Comparison of ENCODE assay signal across 28 mouse cellular contexts in the genomic region with DNA sequence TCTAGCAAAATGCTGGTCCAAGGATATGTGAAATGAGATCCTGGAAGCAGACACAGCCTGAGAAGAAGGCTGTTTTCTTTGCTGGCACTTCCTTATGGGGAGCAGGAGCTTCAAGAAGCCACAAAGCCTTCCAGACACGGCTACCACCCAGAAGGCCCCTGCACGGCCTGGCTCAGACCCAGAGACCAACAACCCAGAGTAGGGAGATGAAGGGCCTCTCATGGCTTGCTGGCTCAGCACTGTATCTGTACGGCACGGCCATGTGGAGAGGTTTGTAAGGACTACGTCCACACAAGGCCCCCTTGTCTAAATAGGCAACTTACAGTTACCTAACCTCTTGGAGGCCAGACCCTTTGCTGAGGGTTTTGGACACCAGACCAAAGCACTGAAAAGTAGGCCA. TPM values are rescaled to one million over a fixed set of nuclear protein-coding genes. Genes with fewer than 3 reads are reported as not detected.
DNase-seq lines count a peak whose midpoint lies in the region; ATAC-seq and TF ChIP-seq lines count a peak whose summit lies in the region.
"Had no signal": no experiment of that assay in that cellular context is flagged by ENCODE, and none has a peak within 500 bp of the region (broad histone marks: within the 10 kb centered on the region; RNA-seq: fewer than 3 reads in every experiment).

No protein-coding gene starts in this region.

- H3K27ac ChIP-seq in embryonic facial prominence, embryonic 13.5 days, result peak overlapping the region; percentile 78
- no peak overlapping the region for H3K27ac ChIP-seq in embryonic facial prominence, embryonic 10.5 days (replicated peaks)
- H3K27ac ChIP-seq in heart, postnatal 0 days (ENCODE audit: low read depth), result peak overlapping the region; percentile 18; the same call in 1 of the 2 replicates
- 0 out of 2 replicates have a peak overlapping the region, but pooled peaks have one; percentile 55 for H3K27ac ChIP-seq in limb, embryonic 14.5 days (replicated peaks; ENCODE audit: low read depth, low read length)
- no peak overlapping the region for H3K27ac ChIP-seq in kidney, embryonic 14.5 days (ENCODE audit: low read depth, low read length)
- H3K27ac ChIP-seq: forebrain, embryonic 10.5 days; forebrain, embryonic 15.5 days; midbrain, embryonic 10.5 days; neural tube, embryonic 12.5 days had no signal

- no peak overlapping the region for H3K9ac ChIP-seq in embryonic facial prominence, embryonic 13.5 days
- H3K9ac ChIP-seq in heart, postnatal 0 days (replicated peaks; ENCODE audit: low read depth, low read length), result no peak overlapping the region
- H3K9ac ChIP-seq in limb, embryonic 14.5 days (ENCODE audit: low read depth, low read length, severe bottlenecking), result no peak overlapping the region
- no peak overlapping the region for H3K9ac ChIP-seq in kidney, embryonic 14.5 days (ENCODE audit: low read depth, low read length)
- H3K9ac ChIP-seq: forebrain, embryonic 15.5 days; neural tube, embryonic 12.5 days had no signal

- TF ChIP-seq POLR2A in lung, adult 2 months (IDR thresholded peaks at IDR 0.05; ENCODE audit: borderline replicate concordance, extremely low read depth, low read depth, low read length), result no peak
- TF ChIP-seq POLR2A in limb, embryonic 14.5 days (IDR thresholded peaks at IDR 0.05; ENCODE audit: borderline replicate concordance, extremely low read depth, insufficient read depth, insufficient read length), result no peak

- H3K36me3 ChIP-seq in embryonic facial prominence, embryonic 13.5 days, result peaks cover 34% of the 10 kb centered on the region
- H3K36me3 ChIP-seq in embryonic facial prominence, embryonic 10.5 days (replicated peaks), result peaks cover 73% of the 10 kb centered on the region
- peaks cover 16% of the 10 kb centered on the region for H3K36me3 ChIP-seq in heart, postnatal 0 days (replicated peaks; ENCODE audit: control insufficient read depth, insufficient read depth, low read length)
- H3K36me3 ChIP-seq in limb, embryonic 14.5 days (ENCODE audit: control insufficient read depth, insufficient read depth, low read length), result peaks cover 29% of the 10 kb centered on the region
- peaks cover 16% of the 10 kb centered on the region for H3K36me3 ChIP-seq in kidney, embryonic 14.5 days (ENCODE audit: control insufficient read depth, insufficient read depth, low read length)
- H3K36me3 ChIP-seq: forebrain, embryonic 15.5 days had no signal

- no peak for TF ChIP-seq EP300 in heart, postnatal 0 days (IDR thresholded peaks at IDR 0.05; ENCODE audit: low read depth)

- TF ChIP-seq CTCF in heart, postnatal 0 days (IDR thresholded peaks at IDR 0.05; ENCODE audit: low read depth), result no peak
- TF ChIP-seq CTCF in lung, adult 2 months (IDR thresholded peaks at IDR 0.05; ENCODE audit: insufficient read depth, low read length), result no peak

- intact Hi-C loops in heart, postnatal 10 days (cut with DNase I), result no loop called here

- H3K4me2 ChIP-seq in embryonic facial prominence, embryonic 13.5 days, result no peak overlapping the region
- no peak overlapping the region for H3K4me2 ChIP-seq in heart, postnatal 0 days (ENCODE audit: low read depth, low read length)
- no peak overlapping the region for H3K4me2 ChIP-seq in limb, embryonic 14.5 days (replicated peaks; ENCODE audit: low read depth, low read length, severe bottlenecking)
- H3K4me2 ChIP-seq in kidney, embryonic 14.5 days (replicated peaks; ENCODE audit: low read depth, low read length), result no peak overlapping the region
- H3K4me2 ChIP-seq: forebrain, embryonic 15.5 days; heart, embryonic 11.5 days; liver, embryonic 11.5 days; neural tube, embryonic 12.5 days had no signal

- no peaks in the 10 kb centered on the region for H3K27me3 ChIP-seq in embryonic facial prominence, embryonic 13.5 days
- H3K27me3 ChIP-seq in embryonic facial prominence, embryonic 10.5 days (replicated peaks; ENCODE audit: low read depth, poor library complexity, severe bottlenecking), result no peaks in the 10 kb centered on the region
- H3K27me3 ChIP-seq in heart, postnatal 0 days (ENCODE audit: control insufficient read depth, insufficient read depth, low read length), result no peaks in the 10 kb centered on the region
- H3K27me3 ChIP-seq in limb, embryonic 14.5 days (ENCODE audit: control insufficient read depth, insufficient read depth, low read length), result no peaks in the 10 kb centered on the region
- no peaks in the 10 kb centered on the region for H3K27me3 ChIP-seq in kidney, embryonic 14.5 days (ENCODE audit: control insufficient read depth, insufficient read depth, low read length)
- H3K27me3 ChIP-seq: CH12.LX; forebrain, embryonic 15.5 days; neural tube, embryonic 12.5 days had no signal

- peaks cover 37% of the 10 kb centered on the region for H3K4me1 ChIP-seq in embryonic facial prominence, embryonic 13.5 days
- H3K4me1 ChIP-seq in embryonic facial prominence, embryonic 10.5 days, result peaks cover 4% of the 10 kb centered on the region; the same call in 1 of the 2 replicates
- peaks cover 46% of the 10 kb centered on the region for H3K4me1 ChIP-seq in heart, postnatal 0 days (ENCODE audit: control insufficient read depth, insufficient read depth)
- H3K4me1 ChIP-seq in lung, adult 2 months (ENCODE audit: control insufficient read depth, insufficient read depth, low read length), result peaks cover 12% of the 10 kb centered on the region; the same call in 1 of the 2 replicates
- H3K4me1 ChIP-seq in limb, embryonic 14.5 days (ENCODE audit: control insufficient read depth, insufficient read depth, low read length), result peaks cover 23% of the 10 kb centered on the region
- H3K4me1 ChIP-seq in kidney, embryonic 14.5 days (ENCODE audit: control insufficient read depth, insufficient read depth, low read length), result no peaks in the 10 kb centered on the region
- H3K4me1 ChIP-seq: forebrain, embryonic 10.5 days; midbrain, embryonic 10.5 days; neural tube, embryonic 12.5 days had no signal

- no peak for DNase-seq in embryonic facial prominence, embryonic 10.5 days (ENCODE audit: low spot score)
- DNase-seq in heart, postnatal 0 days (ENCODE audit: low spot score), result no peak
- DNase-seq in heart, postnatal 10 days, result no peak
- DNase-seq in lung, postnatal 10 days, result peak; percentile 61
- no peak for DNase-seq in lung, adult 2 months
- no peak for DNase-seq in limb, embryonic 14.5 days (ENCODE audit: low spot score)
- DNase-seq: adrenal gland, adult 2 months; adrenal gland, postnatal 36 days; cerebellum, adult 18-20 months; cerebellum, postnatal 14 days; kidney, adult 18-20 months; left cerebral cortex, postnatal 4 days; right cerebral cortex, postnatal 4 days had no signal

- ATAC-seq in embryonic facial prominence, embryonic 13.5 days (ENCODE audit: insufficient number of reproducible peaks, insufficient read depth, low FRiP score, low TSS enrichment, low read depth), result no peak
- ATAC-seq in heart, postnatal 0 days (ENCODE audit: insufficient read depth, low read depth), result no peak
- ATAC-seq in limb, embryonic 14.5 days (ENCODE audit: low FRiP score, low read depth), result peak; percentile 42; the same call in 1 of the 2 replicates
- ATAC-seq in kidney, embryonic 14.5 days (ENCODE audit: low FRiP score, low TSS enrichment), result no peak
- ATAC-seq: activated CD4-positive, CD25-positive, alpha-beta regulatory T cell, adult 4 months; forebrain, embryonic 15.5 days; hindbrain, embryonic 16.5 days; midbrain, embryonic 16.5 days had no signal

- no peaks in the 10 kb centered on the region for H3K9me3 ChIP-seq in embryonic facial prominence, embryonic 13.5 days
- H3K9me3 ChIP-seq in embryonic facial prominence, embryonic 10.5 days, result no peaks in the 10 kb centered on the region
- no peaks in the 10 kb centered on the region for H3K9me3 ChIP-seq in heart, postnatal 0 days (replicated peaks; ENCODE audit: control insufficient read depth, low read length)
- no peaks in the 10 kb centered on the region for H3K9me3 ChIP-seq in limb, embryonic 14.5 days (ENCODE audit: control insufficient read depth, low read length)
- no peaks in the 10 kb centered on the region for H3K9me3 ChIP-seq in kidney, embryonic 14.5 days (ENCODE audit: control insufficient read depth, low read length)
- H3K9me3 ChIP-seq: forebrain, embryonic 10.5 days; forebrain, embryonic 15.5 days; midbrain, embryonic 10.5 days; neural tube, embryonic 12.5 days had no signal

- WGBS in embryonic facial prominence, embryonic 13.5 days, result 77% methylated on average over 5 of the region's 5 CpGs
- 91% methylated on average over 5 of the region's 5 CpGs for WGBS in embryonic facial prominence, embryonic 10.5 days
- 48% methylated on average over 5 of the region's 5 CpGs for WGBS in heart, postnatal 0 days
- WGBS in lung, adult 2 months, result 49% methylated on average over 5 of the region's 5 CpGs
- 63% methylated on average over 5 of the region's 5 CpGs for WGBS in limb, embryonic 14.5 days
- 86% methylated on average over 5 of the region's 5 CpGs for WGBS in kidney, embryonic 14.5 days

- H3K4me3 ChIP-seq in embryonic facial prominence, embryonic 13.5 days, result no peak overlapping the region
- no peak overlapping the region for H3K4me3 ChIP-seq in embryonic facial prominence, embryonic 10.5 days
- H3K4me3 ChIP-seq in heart, postnatal 0 days (ENCODE audit: low read depth, low read length), result no peak overlapping the region
- H3K4me3 ChIP-seq in lung, adult 2 months (replicated peaks; ENCODE audit: extremely low read depth, low read depth, low read length), result no peak overlapping the region
- no peak overlapping the region for H3K4me3 ChIP-seq in limb, embryonic 14.5 days (replicated peaks; ENCODE audit: low read length)
- H3K4me3 ChIP-seq in kidney, embryonic 14.5 days (ENCODE audit: low read length), result no peak overlapping the region
- H3K4me3 ChIP-seq: forebrain, embryonic 10.5 days; forebrain, embryonic 15.5 days; midbrain, embryonic 10.5 days; myocyte; neural tube, embryonic 12.5 days had no signal

RNA-seq across cellular contexts. Expression of a gene that starts 45.1 kb away (rescaled TPM):
- polyA plus RNA-seq in embryonic facial prominence, embryonic 13.5 days (2015; fragmentation: Nextera tagmentation; extraction: Ambion mirVana), result 35.4 and 35.5 TPM in 2 replicates
- polyA plus RNA-seq in embryonic facial prominence, embryonic 10.5 days (2016; fragmentation: Nextera tagmentation; extraction: Ambion mirVana), result 23.1 and 27.4 TPM in 2 replicates
- 70.2 and 89.1 TPM in 2 replicates for total RNA-seq in heart, postnatal 0 days (2014; rRNA removed; ENCODE audit: low replicate concordance)
- polyA plus RNA-seq in heart, postnatal 0 days (2015; fragmentation: Nextera tagmentation; extraction: Ambion mirVana), result 10.4 and 11.7 TPM in 2 replicates
- total RNA-seq in heart, postnatal 10 days (2021), result 10 to 100 TPM; 62.2 to 65.4 TPM
- polyA plus RNA-seq in lung, adult 2 months (2012; rRNA removed), result 36.6 and 47.1 TPM in 2 replicates
- 53.9 and 56.2 TPM in 2 replicates for polyA plus RNA-seq in limb, embryonic 14.5 days (2012; rRNA removed)
- polyA plus RNA-seq in limb, embryonic 14.5 days (2014; fragmentation: Nextera tagmentation; extraction: Ambion mirVana), result 47.7 and 49.7 TPM in 2 replicates
- polyA plus RNA-seq in kidney, embryonic 14.5 days (2014; fragmentation: Nextera tagmentation; extraction: Ambion mirVana), result 19.1 and 32.9 TPM in 2 replicates
- total RNA-seq: granulocyte monocyte progenitor cell, adult 5-6 weeks; megakaryocyte progenitor cell, adult 5-6 weeks had no signal

Comparison
In these comparisons a context has a peak if more than half of its experiments do, and no peak if none do; other contexts are left out.
1. H3K27ac ChIP-seq: peak in embryonic facial prominence, embryonic 13.5 days (single experiment), heart, postnatal 0 days (single experiment) and limb, embryonic 14.5 days (single experiment); none in embryonic facial prominence, embryonic 10.5 days (single experiment) and kidney, embryonic 14.5 days (single experiment).